Mouse (Mus musculus) small intestine, adult 2 months (tissue): ENCODE measurements around the gene Fam169b.

Source experiments
- CTCF ChIP-seq: fragments of 200-500 bp; IDR thresholded peaks from 2 replicates; pipeline ENCODE4 v1.5.1; 2012; ENCODE audit warnings: low read depth, mild to moderate bottlenecking, control low read depth, inconsistent platforms, low read length, moderate library complexity, mixed read lengths; ENCODE audit not compliant: insufficient replicate concordance, insufficient read length; ENCODE audit errors: extremely low read depth
- POLR2A ChIP-seq: fragments of 200-500 bp; IDR thresholded peaks from 2 replicates; pipeline ENCODE4 v1.6.1; 2012; ENCODE audit warnings: low read depth, mild to moderate bottlenecking, control low read depth, inconsistent platforms, low read length, moderate library complexity

DNA sequence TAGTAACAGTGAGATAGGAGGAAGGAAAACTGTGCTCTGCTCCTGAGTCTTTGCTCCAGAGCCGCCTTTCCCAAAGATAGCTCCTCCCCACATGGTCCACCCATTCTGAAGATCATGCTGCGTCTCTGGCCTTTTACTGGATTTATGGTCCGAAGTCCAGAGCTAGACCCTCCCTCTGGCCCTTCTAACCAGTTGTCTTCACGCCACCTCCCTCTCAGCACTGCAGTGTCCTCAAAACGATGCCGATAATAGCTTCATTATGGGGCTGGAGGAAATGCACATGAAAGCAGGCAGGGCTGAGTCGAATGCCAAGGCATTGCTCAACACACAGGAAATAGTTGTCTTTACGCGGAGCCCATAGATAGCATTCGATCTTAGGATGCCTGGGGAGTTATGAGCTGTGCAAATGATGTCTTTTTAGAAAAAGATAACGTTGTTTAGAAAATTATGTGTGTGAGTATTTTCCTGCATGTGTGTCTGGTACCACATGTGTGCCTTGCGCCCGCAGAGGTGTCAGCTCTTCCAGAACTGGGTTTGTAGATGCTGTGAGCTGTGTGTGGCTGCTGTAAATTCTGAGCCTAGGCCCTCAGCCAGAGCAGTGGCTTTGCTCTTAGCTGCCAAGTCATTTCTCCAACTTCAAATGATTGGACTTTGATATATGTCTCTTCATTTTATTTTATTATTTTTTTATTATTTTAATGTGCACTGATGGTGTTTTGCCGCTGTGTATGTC lies 46.6 kb downstream of the Fam169b start:
- TF ChIP-seq CTCF, result no peak
- TF ChIP-seq POLR2A, result no peak
